9 mouse cellular contexts compared by ENCODE assay signal in genomic region chr5:107611224-107611623, GRCm38 (mm10). TPM values are rescaled to one million over a fixed set of nuclear protein-coding genes. Genes with fewer than 3 reads are reported as not detected.
DNase-seq lines count a peak whose midpoint lies in the region; ATAC-seq lines count a peak whose summit lies in the region.
"Had no signal": no experiment of that assay in that cellular context is flagged by ENCODE, and none has a peak within 500 bp of the region (broad histone marks: within the 10 kb centered on the region; RNA-seq: fewer than 3 reads in every experiment).

No protein-coding gene starts in this region.

- no peak overlapping the region for H3K4me2 ChIP-seq in kidney, embryonic 15.5 days
- no peak overlapping the region for H3K4me2 ChIP-seq in hindbrain, embryonic 14.5 days (replicated peaks)
- H3K4me2 ChIP-seq: neural tube, embryonic 13.5 days had no signal

- peaks cover 46% of the 10 kb centered on the region for H3K36me3 ChIP-seq in kidney, embryonic 15.5 days
- peaks cover 52% of the 10 kb centered on the region for H3K36me3 ChIP-seq in hindbrain, embryonic 14.5 days (replicated peaks; ENCODE audit: control insufficient read depth, insufficient read depth)

- WGBS in kidney, embryonic 15.5 days: 6% methylated on average over 2 of the region's 2 CpGs
- WGBS in hindbrain, embryonic 14.5 days: 3% methylated on average over 2 of the region's 2 CpGs

- peak; percentile 15 for DNase-seq in kidney, adult 11 months
- peak; percentile 57 for DNase-seq in c-Kit-negative CD71-positive TER-119-positive erythroid progenitor cells, embryonic 14.5 days (ENCODE audit: low read depth, low spot score)
- DNase-seq in fibroblast of lung, adult 2 months (ENCODE audit: low read depth): peak; percentile 26
- DNase-seq in hindbrain, embryonic 14.5 days (ENCODE audit: low spot score): peak; percentile 85
- DNase-seq in layer of hippocampus, postnatal 36 days: peak; percentile 41 to 48
- peak; percentile 68 for DNase-seq in mesoderm, embryonic 11.5 days (ENCODE audit: low read depth, low spot score)
- DNase-seq in spleen, adult 12 weeks (ENCODE audit: low spot score): peak; percentile 30

- no peaks in the 10 kb centered on the region for H3K4me1 ChIP-seq in kidney, embryonic 15.5 days
- no peaks in the 10 kb centered on the region for H3K4me1 ChIP-seq in hindbrain, embryonic 14.5 days (replicated peaks; ENCODE audit: control insufficient read depth, insufficient read depth, low read length)
- H3K4me1 ChIP-seq: neural tube, embryonic 13.5 days had no signal

- H3K27ac ChIP-seq in kidney, embryonic 15.5 days: no peak overlapping the region
- no peak overlapping the region for H3K27ac ChIP-seq in hindbrain, embryonic 14.5 days
- H3K27ac ChIP-seq: neural tube, embryonic 13.5 days had no signal

- no peak for ATAC-seq in kidney, embryonic 15.5 days (replicated peaks; ENCODE audit: low FRiP score)
- ATAC-seq in hindbrain, embryonic 14.5 days (ENCODE audit: low FRiP score): peak; percentile 76; the same call in 1 of the 2 replicates

- no peak overlapping the region for H3K4me3 ChIP-seq in kidney, embryonic 15.5 days (replicated peaks)
- no peak overlapping the region for H3K4me3 ChIP-seq in hindbrain, embryonic 14.5 days (replicated peaks; ENCODE audit: low read length)
- H3K4me3 ChIP-seq: neural tube, embryonic 13.5 days had no signal

- no peak overlapping the region for H3K9ac ChIP-seq in kidney, embryonic 15.5 days
- H3K9ac ChIP-seq in hindbrain, embryonic 14.5 days: no peak overlapping the region
- H3K9ac ChIP-seq: neural tube, embryonic 13.5 days had no signal

- H3K27me3 ChIP-seq in kidney, embryonic 15.5 days: no peaks in the 10 kb centered on the region
- no peaks in the 10 kb centered on the region for H3K27me3 ChIP-seq in hindbrain, embryonic 14.5 days (ENCODE audit: control insufficient read depth, insufficient read depth, low read length)
- H3K27me3 ChIP-seq: neural tube, embryonic 13.5 days had no signal

- no peaks in the 10 kb centered on the region for H3K9me3 ChIP-seq in kidney, embryonic 15.5 days (replicated peaks)
- no peaks in the 10 kb centered on the region for H3K9me3 ChIP-seq in hindbrain, embryonic 14.5 days (ENCODE audit: control insufficient read depth, low read length)
- H3K9me3 ChIP-seq: neural tube, embryonic 13.5 days had no signal

RNA-seq across cellular contexts. Expression of gene Glmn, which starts 13.5 kb away (rescaled TPM):
- polyA plus RNA-seq in kidney, embryonic 15.5 days (2015; fragmentation: Nextera tagmentation; extraction: Ambion mirVana): 28.3 and 30.5 TPM in 2 replicates
- polyA plus RNA-seq in hindbrain, embryonic 14.5 days (2014; fragmentation: Nextera tagmentation; extraction: Ambion mirVana): 33.7 and 36.1 TPM in 2 replicates
- 10 to 100 TPM; 18.2 to 18.4 TPM for total RNA-seq in layer of hippocampus, postnatal 36 days (2021)

RNA-seq across cellular contexts. Expression of gene Rpap2, which starts 14.1 kb away (rescaled TPM):
- polyA plus RNA-seq in kidney, embryonic 15.5 days (2015; fragmentation: Nextera tagmentation; extraction: Ambion mirVana): 16.6 and 19.6 TPM in 2 replicates
- 25.9 and 26.6 TPM in 2 replicates for polyA plus RNA-seq in hindbrain, embryonic 14.5 days (2014; fragmentation: Nextera tagmentation; extraction: Ambion mirVana)
- 10 to 100 TPM; 21.5 to 22.0 TPM for total RNA-seq in layer of hippocampus, postnatal 36 days (2021)

Comparison
In these comparisons a context has a peak if more than half of its experiments do, and no peak if none do; other contexts are left out.
1. DNase-seq: peak in every context shown above with its lines; median percentile 85 in hindbrain, embryonic 14.5 days; 68 in mesoderm, embryonic 11.5 days; 57 in c-Kit-negative CD71-positive TER-119-positive erythroid progenitor cells, embryonic 14.5 days; 44 in layer of hippocampus, postnatal 36 days; 30 in spleen, adult 12 weeks; 26 in fibroblast of lung, adult 2 months; 15 in kidney, adult 11 months.